Mouse (Mus musculus): Measurements from ENCODE around the gene Lce1e.

DNA sequence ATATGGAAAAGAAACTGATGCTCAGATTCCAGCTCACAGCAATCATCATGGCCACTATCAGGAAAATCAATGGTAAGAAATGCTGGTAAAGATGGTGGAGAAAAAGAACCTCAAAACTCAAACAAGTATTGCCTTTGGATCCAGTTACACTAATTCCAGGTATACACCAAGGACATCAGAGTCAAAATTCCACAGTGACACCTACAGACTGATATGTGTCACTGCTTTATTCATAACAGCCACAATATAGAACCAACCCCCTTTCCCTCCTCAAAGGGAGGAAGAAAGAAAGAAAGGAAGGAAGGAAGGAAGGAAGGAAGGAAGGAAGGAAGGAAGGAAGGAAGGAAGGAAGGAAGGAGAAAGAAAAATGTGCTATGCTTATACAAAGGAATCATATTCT lies 6.2 kb upstream of the Lce1e start:
- TF ChIP-seq CTCF (conservative IDR thresholded peaks at IDR 0.05; ENCODE audit: insufficient read depth, insufficient read length, low read depth, low read length) (no peak), POLR2A (IDR thresholded peaks at IDR 0.05; ENCODE audit: low read depth, low read length) (no peak)

Data from kidney, adult 2 months (tissue).